Mouse (Mus musculus): ENCODE results near the gene Fbxw11. TPM values are rescaled to one million over a fixed set of nuclear protein-coding genes. Genes with fewer than 3 reads are reported as not detected.

Gene Fbxw11
- polyA plus RNA-seq (2015; fragmentation: Nextera tagmentation; extraction: Ambion mirVana) = 59.6 and 60.8 TPM in 2 replicates

DNA sequence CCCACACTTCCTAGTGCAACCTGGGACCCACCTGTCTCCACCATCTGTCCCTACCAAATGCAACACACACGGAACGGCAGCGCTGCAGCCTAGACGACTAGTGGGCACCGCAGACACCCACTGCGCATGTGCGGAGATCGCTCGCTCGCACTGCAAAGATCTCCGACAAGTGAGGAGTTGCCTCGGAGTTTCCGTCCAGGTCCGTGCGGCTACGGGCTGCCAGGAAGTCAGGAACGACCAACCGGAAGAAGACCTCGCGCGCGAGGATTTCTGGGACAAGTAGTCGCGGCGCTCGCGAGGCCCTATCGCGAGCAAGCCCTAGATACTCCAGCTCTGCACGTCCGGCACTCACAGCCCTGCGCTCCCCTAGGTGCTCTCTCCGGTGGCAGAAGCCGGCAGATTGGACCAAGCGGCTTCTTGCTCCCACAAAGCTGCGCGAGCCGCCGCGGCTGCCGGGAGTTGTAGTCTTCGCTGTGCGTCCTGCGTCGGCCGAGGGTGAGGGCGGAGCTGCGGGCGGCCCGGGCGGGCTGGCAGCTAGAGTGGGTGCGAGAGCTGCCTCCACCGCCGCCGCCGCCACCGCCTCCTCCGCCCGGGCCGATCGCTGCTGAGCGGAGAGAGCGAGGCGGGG is at the start of gene Fbxw11:
TSS of gene Fbxw11 (plus strand) at position 476 of the 628 bp plus-strand sequence.
- no peaks in the 10 kb centered on the region for H3K27me3 ChIP-seq (replicated peaks)
- whole genome bisulfite sequencing = under 1% methylated on average over 61 of the region's 64 CpGs

DNA sequence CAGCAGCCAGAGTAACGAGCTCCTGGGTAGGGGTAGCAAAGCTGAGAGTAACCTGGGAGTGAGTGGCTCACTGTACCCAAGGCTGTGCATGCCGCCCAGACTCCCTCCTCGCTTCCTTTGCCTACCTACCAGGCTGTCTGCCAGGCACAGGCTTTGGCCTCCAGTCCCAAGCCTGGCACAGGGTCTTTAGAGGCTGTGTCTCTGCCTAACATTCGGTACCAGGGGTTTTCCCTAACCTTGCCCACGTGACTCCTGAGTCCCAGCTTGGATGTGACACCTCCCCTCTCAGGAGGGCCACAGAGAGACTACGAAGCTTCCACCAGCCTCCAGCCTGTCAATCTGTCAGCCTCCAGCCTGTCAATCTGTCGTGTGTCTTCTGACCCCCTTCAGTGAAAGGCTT is 49.4 kb upstream of the Fbxw11 start:
- H3K4me1 ChIP-seq = peaks cover 2% of the 10 kb centered on the region; the same call in 1 of the 2 replicates
- ATAC-seq (ENCODE audit: extremely low read depth, insufficient number of reproducible peaks, low FRiP score, low TSS enrichment) = no peak
- H3K9ac ChIP-seq = no peak overlapping the region
- no peak overlapping the region for H3K4me2 ChIP-seq
- H3K9me3 ChIP-seq = peaks cover 10% of the 10 kb centered on the region; the same call in 1 of the 2 replicates
- H3K27me3 ChIP-seq (replicated peaks) = 0 out of 2 replicates have a peak, but pooled peaks cover 2% of the 10 kb centered on the region
- H3K27ac ChIP-seq (replicated peaks) = no peak overlapping the region
- H3K36me3 ChIP-seq = peaks cover 10% of the 10 kb centered on the region
- 72% methylated on average over 7 of the region's 7 CpGs for WGBS
- H3K4me3 ChIP-seq = no peak overlapping the region

More for the DNA sequence above, at the start of gene Fbxw11:
- Histone ChIP-seq H3K36me3 (no peaks in the 10 kb centered on the region), H3K9me3 (no peaks in the 10 kb centered on the region), H3K27ac (replicated peaks) (peak within 1 kb of the TSS; percentile 99), H3K9ac (peak within 1 kb of the TSS; percentile 99), H3K4me2 (peak within 1 kb of the TSS; percentile 94), H3K4me1 (peaks cover 45% of the 10 kb centered on the region), H3K4me3 (peak within 1 kb of the TSS; percentile 94)
- peak; percentile 89 for ATAC-seq (ENCODE audit: extremely low read depth, insufficient number of reproducible peaks, low FRiP score, low TSS enrichment)

DNA sequence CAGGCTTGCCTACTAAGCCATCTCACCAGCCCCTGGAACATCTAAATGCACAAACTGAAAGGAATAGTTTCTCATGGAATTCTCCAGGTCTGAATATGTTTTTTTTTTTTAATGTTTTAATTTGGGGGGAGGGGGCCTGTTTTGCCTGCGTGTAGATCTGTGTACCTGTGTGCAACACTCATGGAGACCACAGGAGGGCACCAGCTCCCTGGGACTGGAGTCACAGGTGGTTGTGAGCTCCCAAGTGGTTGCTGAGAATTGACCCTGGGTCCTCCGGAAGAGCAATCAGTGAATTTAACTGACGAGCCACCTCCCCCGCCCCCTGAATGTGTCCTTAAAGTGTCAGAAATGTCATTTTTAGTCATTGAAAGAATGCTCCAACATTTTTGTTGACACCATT is 48.4 kb upstream of the Fbxw11 start:
- Histone ChIP-seq H3K36me3 (peaks cover 10% of the 10 kb centered on the region), H3K27me3 (replicated peaks) (0 out of 2 replicates have a peak, but pooled peaks cover 2% of the 10 kb centered on the region), H3K4me3 (no peak overlapping the region), H3K9me3 (peaks cover 10% of the 10 kb centered on the region; the same call in 1 of the 2 replicates), H3K4me2 (no peak overlapping the region), H3K9ac (no peak overlapping the region), H3K27ac (replicated peaks) (no peak overlapping the region), H3K4me1 (no peaks in the 10 kb centered on the region)
- WGBS = 83% methylated on average over 4 of the region's 4 CpGs
- ATAC-seq (ENCODE audit: extremely low read depth, insufficient number of reproducible peaks, low FRiP score, low TSS enrichment) = no peak

DNA sequence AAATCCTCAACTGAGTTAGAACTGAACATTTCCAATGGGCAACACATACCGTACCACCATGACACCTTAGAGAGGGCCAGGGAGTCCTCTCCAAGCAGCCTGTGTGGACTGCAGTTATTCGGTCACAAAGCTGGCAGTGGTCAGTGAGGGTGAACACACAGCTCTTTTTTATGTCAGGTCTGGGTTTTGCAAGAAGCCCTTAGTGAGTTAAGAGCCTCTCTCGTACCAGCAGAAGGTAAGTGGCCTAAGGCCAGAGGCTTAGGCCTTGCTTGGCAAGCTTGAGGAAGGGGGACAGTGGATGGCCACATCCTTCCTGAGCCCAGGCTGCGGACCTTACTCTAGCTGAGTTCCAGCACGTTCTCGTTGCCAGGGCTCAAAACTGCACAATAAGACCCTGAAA is 42.2 kb upstream of the Fbxw11 start:
- Histone ChIP-seq H3K27me3 (replicated peaks) (no peaks in the 10 kb centered on the region), H3K4me2 (no peak overlapping the region), H3K4me1 (peaks cover 25% of the 10 kb centered on the region), H3K9me3 (0 out of 2 replicates have a peak, but pooled peaks cover 4% of the 10 kb centered on the region), H3K9ac (no peak overlapping the region), H3K36me3 (peaks cover 5% of the 10 kb centered on the region; the same call in 1 of the 2 replicates), H3K4me3 (no peak overlapping the region), H3K27ac (replicated peaks) (no peak overlapping the region)
- 87% methylated on average over 6 of the region's 6 CpGs for WGBS
- no peak for ATAC-seq (ENCODE audit: extremely low read depth, insufficient number of reproducible peaks, low FRiP score, low TSS enrichment)

DNA sequence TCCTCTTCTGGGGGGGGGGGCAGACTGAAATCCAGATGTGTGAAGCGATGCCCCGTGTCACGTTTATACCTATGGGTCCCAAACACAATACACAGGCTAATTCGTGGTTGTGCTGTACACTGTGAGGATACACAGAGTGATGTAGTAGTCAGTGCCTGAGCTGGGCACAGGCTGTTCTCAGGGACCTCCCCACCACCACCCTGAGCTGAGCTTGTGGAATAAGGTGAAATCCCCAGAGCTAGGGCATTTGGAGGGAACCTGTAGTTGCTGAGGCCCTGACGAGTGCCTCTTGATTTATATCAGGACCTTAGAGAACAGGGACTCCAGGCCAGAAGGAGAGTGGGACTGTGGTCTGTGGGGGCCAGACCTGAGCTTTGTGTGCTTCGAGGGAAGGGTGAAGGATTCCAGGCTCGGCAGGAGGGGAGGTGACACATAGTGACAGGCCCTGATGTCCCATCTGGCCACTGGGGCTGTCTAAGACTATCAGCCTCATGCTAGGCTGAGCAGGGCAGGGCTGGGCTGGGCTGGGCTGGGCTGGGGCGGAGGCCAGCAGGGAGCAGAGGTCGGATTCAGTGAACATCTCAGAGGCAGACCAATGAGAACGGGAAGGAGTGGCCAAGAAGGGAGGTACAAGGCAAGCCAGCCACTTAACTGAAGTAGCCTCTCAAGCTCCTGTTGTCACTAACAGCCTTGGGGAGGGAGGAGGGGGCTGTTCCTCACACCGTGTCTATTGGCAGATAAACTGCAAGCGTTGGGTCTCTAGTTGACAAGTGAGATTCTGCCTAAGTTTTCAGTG is 40.8 kb upstream of the Fbxw11 start:
- Histone ChIP-seq H3K9ac (peak overlapping the region; percentile 59), H3K27me3 (replicated peaks) (no peaks in the 10 kb centered on the region), H3K4me3 (no peak overlapping the region), H3K9me3 (no peaks in the 10 kb centered on the region), H3K36me3 (0 out of 2 replicates have a peak, but pooled peaks cover under 1% of the 10 kb centered on the region), H3K27ac (replicated peaks) (no peak overlapping the region), H3K4me2 (peak overlapping the region; percentile 46), H3K4me1 (peaks cover 34% of the 10 kb centered on the region)
- WGBS = 34% methylated on average over 12 of the region's 12 CpGs
- no peak for ATAC-seq (ENCODE audit: extremely low read depth, insufficient number of reproducible peaks, low FRiP score, low TSS enrichment)

DNA sequence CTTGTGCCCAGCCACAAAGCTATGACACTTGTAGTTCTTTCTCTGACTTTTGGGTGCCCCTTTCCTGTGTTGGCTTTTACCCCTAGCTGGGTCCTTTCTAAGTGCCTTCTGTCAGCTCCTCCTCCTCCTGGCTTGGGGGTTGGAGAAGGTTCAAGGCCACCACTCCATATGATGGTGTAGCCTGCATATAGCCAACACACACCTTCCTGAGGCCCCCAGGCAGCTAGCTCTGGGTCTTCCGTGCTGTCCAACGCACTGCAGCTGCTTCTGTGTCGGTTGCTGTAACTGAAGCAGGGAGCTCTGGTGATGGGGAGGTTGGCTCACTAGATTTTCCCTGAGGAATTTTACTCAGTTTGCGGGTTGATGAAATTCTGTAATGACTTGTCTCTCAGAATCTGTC is 37.9 kb upstream of the Fbxw11 start:
- Histone ChIP-seq H3K27me3 (replicated peaks) (no peaks in the 10 kb centered on the region), H3K4me3 (no peak overlapping the region), H3K4me2 (peak overlapping the region; percentile 39; the same call in 1 of the 2 replicates), H3K4me1 (peaks cover 34% of the 10 kb centered on the region), H3K36me3 (0 out of 2 replicates have a peak, but pooled peaks cover 2% of the 10 kb centered on the region), H3K9me3 (no peaks in the 10 kb centered on the region), H3K9ac (0 out of 2 replicates have a peak overlapping the region, but pooled peaks have one; percentile 14), H3K27ac (replicated peaks) (peak overlapping the region; percentile 69)
- ATAC-seq (ENCODE audit: extremely low read depth, insufficient number of reproducible peaks, low FRiP score, low TSS enrichment) = no peak
- WGBS = 24% methylated on average over 4 of the region's 4 CpGs

DNA sequence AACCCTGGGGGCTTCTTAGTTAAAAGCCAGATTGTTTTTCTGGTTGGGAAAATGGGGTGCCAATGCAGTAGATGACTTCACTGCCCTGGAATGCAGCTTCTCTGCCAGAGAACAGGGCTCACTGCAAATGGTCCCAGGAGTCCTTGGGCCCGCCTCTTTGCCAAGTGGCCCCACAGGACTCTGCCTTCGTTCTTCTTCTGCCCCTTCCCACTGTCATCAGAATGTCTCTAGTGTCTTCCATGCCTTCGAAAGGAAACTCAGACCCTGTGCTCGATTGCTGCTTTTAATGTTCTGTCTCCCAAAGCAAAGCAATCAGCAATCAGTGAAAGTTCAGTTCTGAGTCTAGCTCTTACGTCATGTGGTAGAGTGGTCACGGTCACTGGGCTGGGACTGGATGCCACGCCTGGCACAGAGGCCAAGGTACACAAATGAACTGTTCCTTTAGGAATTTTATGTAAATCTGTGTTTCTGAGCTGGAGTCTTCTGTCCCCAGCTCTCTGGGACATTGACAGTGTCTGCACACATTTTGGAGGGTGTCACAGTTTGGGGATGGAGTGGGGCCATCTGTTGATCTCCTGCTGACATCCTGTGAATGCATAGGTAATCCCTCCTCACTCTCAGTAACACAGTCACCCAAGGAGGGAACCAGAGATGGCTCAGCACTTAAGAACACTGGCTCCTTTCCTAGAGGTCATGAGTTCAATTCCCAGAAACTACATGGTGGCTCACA is 37.2 kb upstream of the Fbxw11 start:
- Histone ChIP-seq H3K27me3 (replicated peaks) (no peaks in the 10 kb centered on the region), H3K36me3 (0 out of 2 replicates have a peak, but pooled peaks cover 2% of the 10 kb centered on the region), H3K4me2 (peak overlapping the region; percentile 39), H3K4me1 (peaks cover 34% of the 10 kb centered on the region), H3K27ac (replicated peaks) (peak overlapping the region; percentile 69), H3K4me3 (no peak overlapping the region), H3K9me3 (no peaks in the 10 kb centered on the region), H3K9ac (0 out of 2 replicates have a peak overlapping the region, but pooled peaks have one; percentile 11)
- ATAC-seq (ENCODE audit: extremely low read depth, insufficient number of reproducible peaks, low FRiP score, low TSS enrichment) = peak; percentile 55; the same call in 1 of the 2 replicates
- WGBS = 34% methylated on average over 7 of the region's 7 CpGs

DNA sequence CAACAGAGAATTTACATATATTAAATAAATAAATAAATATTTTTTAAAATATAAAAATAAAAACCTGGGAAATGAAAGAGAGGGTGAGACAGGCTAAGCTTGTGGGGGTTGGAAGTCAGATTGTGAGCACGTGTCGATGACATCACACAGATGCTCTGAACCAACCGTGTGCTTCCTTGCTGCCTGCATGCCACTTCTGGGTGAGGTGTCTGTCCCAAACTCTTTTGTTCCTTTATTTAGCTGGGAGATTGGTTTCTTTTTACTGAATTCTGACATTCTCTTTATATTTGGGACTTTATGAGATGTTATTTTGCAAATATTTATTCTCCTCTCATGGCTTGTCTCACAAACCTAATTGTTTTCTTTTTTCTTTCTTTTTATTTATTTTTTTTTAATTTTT is 36.6 kb upstream of the Fbxw11 start:
- Histone ChIP-seq H3K36me3 (0 out of 2 replicates have a peak, but pooled peaks cover 2% of the 10 kb centered on the region), H3K9ac (no peak overlapping the region), H3K4me1 (peaks cover 39% of the 10 kb centered on the region), H3K4me2 (no peak overlapping the region), H3K27ac (replicated peaks) (peak overlapping the region; percentile 69; the same call in 1 of the 2 replicates), H3K9me3 (no peaks in the 10 kb centered on the region), H3K27me3 (replicated peaks) (no peaks in the 10 kb centered on the region), H3K4me3 (no peak overlapping the region)
- no peak for ATAC-seq (ENCODE audit: extremely low read depth, insufficient number of reproducible peaks, low FRiP score, low TSS enrichment)
- 54% methylated on average over 3 of the region's 3 CpGs for WGBS

DNA sequence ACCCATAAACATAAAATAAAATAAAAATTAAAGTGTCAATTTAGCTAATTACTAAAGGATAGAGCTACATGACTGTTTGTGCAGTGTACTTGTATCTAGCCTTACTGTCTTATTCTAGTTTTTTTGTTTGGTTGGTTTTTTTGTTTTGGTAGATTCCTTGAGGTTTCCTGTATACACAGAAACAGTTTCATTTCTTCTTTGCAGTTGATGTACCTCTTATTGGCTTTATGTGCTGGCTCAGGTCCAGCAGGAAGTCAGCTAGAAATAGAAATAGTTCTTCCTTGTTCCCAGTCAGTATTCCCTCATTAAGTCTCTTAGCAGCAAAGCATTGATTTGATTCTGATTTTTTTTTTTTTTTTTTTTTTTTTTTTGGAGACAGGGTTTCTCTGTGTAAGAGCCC is 35.2 kb upstream of the Fbxw11 start:
- ATAC-seq (ENCODE audit: extremely low read depth, insufficient number of reproducible peaks, low FRiP score, low TSS enrichment) = no peak
- no peaks in the 10 kb centered on the region for H3K27me3 ChIP-seq (replicated peaks)
- H3K9me3 ChIP-seq = no peaks in the 10 kb centered on the region
- H3K4me1 ChIP-seq = peaks cover 30% of the 10 kb centered on the region
- no peak overlapping the region for H3K4me2 ChIP-seq
- no peak overlapping the region for H3K4me3 ChIP-seq
- no peak overlapping the region for H3K9ac ChIP-seq
- no peak overlapping the region for H3K27ac ChIP-seq (replicated peaks)
- H3K36me3 ChIP-seq = 0 out of 2 replicates have a peak, but pooled peaks cover 2% of the 10 kb centered on the region

DNA sequence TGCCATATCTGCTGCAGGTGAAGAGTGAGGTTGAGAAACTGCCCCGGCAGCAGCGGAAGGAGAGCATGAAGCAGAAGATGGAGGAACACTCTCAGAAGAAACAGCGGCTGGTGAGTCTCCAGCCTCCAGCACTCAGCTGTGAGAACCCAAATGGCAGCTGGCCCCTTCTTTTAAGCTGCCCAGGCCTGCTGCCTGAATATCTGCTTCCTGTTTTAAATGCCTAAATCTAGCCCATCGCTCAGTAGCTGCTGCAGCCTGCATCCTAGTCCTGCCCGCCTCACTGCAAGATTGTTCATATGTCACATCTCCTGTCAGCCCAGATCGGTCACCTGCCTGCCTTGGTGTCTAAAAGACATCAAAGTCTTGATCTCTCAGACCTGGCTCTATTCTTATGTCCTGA is 31.9 kb upstream of the Fbxw11 start:
- 75% methylated on average over 6 of the region's 6 CpGs for WGBS

DNA sequence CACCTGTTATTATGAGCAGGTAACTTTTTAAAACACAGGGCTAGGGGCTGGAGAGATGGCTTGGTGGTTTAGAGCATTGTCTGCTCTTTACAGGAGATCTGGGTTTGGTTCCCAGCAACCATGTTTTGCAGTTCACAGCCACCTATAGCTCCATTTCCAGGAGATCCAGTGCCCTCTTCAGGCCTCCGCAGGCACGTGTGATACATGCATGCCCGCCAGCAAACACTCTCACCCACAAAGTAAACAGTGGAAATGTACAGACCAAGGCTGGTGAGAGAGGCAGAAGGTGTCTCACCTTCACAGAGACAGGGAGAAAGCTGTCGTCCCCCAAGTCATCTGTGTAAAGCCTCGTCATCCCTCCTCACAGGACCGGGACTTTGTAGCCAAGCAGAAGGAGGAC is 30.2 kb upstream of the Fbxw11 start:
- Histone ChIP-seq H3K27me3 (replicated peaks) (no peaks in the 10 kb centered on the region), H3K9me3 (no peaks in the 10 kb centered on the region), H3K4me2 (no peak overlapping the region), H3K27ac (replicated peaks) (no peak overlapping the region), H3K4me3 (no peak overlapping the region), H3K36me3 (no peaks in the 10 kb centered on the region; the same call in 1 of the 2 replicates), H3K4me1 (peaks cover 16% of the 10 kb centered on the region), H3K9ac (no peak overlapping the region)
- ATAC-seq (ENCODE audit: extremely low read depth, insufficient number of reproducible peaks, low FRiP score, low TSS enrichment) = no peak
- 73% methylated on average over 6 of the region's 6 CpGs for WGBS

More for the DNA sequence above, 31.9 kb upstream of the Fbxw11 start:
- peaks cover 2% of the 10 kb centered on the region; the same call in 1 of the 2 replicates for H3K36me3 ChIP-seq
- H3K4me3 ChIP-seq = no peak overlapping the region
- no peak overlapping the region for H3K4me2 ChIP-seq
- peaks cover 15% of the 10 kb centered on the region for H3K4me1 ChIP-seq
- H3K27me3 ChIP-seq (replicated peaks) = no peaks in the 10 kb centered on the region
- no peaks in the 10 kb centered on the region for H3K9me3 ChIP-seq
- H3K9ac ChIP-seq = no peak overlapping the region
- ATAC-seq (ENCODE audit: extremely low read depth, insufficient number of reproducible peaks, low FRiP score, low TSS enrichment) = no peak
- no peak overlapping the region for H3K27ac ChIP-seq (replicated peaks)
